Mouse (Mus musculus): ENCODE measurements around the gene Clasp1. TPM values are rescaled to one million over a fixed set of nuclear protein-coding genes. Genes with fewer than 3 reads are reported as not detected.

Gene Clasp1
- 59.4 and 61.5 TPM in 2 replicates for polyA plus RNA-seq (2015; fragmentation: Nextera tagmentation; extraction: Ambion mirVana)

GRCm38 (mm10) chr1:118388757-118389453, at the start of gene Clasp1:
Gene Clasp1, plus strand, starts transcription at chr1:118389058.

DNA sequence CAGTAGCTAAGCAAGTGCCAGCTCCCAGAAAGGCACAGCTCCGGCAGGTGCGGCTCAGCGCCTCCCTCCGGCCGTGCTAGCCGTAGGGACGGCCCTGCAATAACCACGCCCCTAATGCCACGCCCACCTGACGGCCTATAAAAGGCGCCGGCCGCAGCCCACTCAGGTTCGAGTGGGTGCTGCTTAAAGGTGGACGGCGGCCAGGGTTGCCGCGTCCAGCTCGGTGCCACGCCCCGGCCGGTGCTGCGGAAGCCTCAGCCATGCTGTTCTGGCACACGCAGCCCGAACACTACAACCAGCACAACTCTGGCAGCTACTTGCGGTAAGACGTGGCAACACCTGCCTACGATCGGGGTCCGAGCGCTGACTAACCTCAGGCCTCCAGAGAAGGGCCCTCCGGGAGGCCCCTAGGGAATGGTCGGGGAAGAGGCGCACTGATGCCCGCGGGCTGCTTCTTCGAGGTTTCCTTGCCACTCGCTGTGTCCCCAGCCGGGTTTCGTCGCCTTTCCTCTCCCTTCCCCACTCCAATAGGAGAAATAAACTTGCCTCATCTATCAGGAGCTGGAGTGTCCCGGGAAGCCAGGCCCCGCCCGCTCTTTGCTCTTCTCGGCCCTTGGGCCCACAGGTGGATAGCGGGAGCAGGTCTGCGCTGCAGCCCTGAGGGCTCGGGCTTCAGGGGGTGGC, 239.1 kb downstream of the Clasp1 start, which contains the start of gene Tfcp2l1:
Gene Tfcp2l1 (plus strand): TSS at position 165 of the 684 bp plus-strand sequence.

Other genes with a start within 250 kb of the Clasp1 start
- 0.17 TPM in 2 replicates for gene Gm29106, start 212.5 kb upstream of the Clasp1 start, polyA plus RNA-seq (2015; fragmentation: Nextera tagmentation; extraction: Ambion mirVana)
- 419 and 465 TPM in 2 replicates for gene Tsn, start 77.3 kb upstream of the Clasp1 start, polyA plus RNA-seq (2015; fragmentation: Nextera tagmentation; extraction: Ambion mirVana)
- gene Nifk, start 67.2 kb upstream of the Clasp1 start, polyA plus RNA-seq (2015; fragmentation: Nextera tagmentation; extraction: Ambion mirVana) = 52.3 TPM in 2 replicates
- gene Tfcp2l1, start 238.9 kb downstream of the Clasp1 start, polyA plus RNA-seq (2015; fragmentation: Nextera tagmentation; extraction: Ambion mirVana) = 0.47 and 0.70 TPM in 2 replicates